Comparison of ENCODE assay signal across 8 mouse cellular contexts in genomic region chr7:141193348-141193856, GRCm38 (mm10). TPM values are rescaled to one million over a fixed set of nuclear protein-coding genes. Genes with fewer than 3 reads are reported as not detected.
DNase-seq lines count a peak whose midpoint lies in the region; ATAC-seq and TF ChIP-seq lines count a peak whose summit lies in the region.

No protein-coding gene starts in this region.

- peak overlapping the region; percentile 90 for H3K9ac ChIP-seq in embryonic facial prominence, embryonic 15.5 days
- peak overlapping the region; percentile 96 for H3K9ac ChIP-seq in hindbrain, embryonic 13.5 days
- H3K9ac ChIP-seq in limb, embryonic 12.5 days (replicated peaks), result peak overlapping the region; percentile 93

- peak; percentile 8 for ATAC-seq in embryonic facial prominence, embryonic 15.5 days (ENCODE audit: insufficient number of reproducible peaks, low FRiP score, low TSS enrichment, low read depth)
- peak; percentile 1 for ATAC-seq in hindbrain, embryonic 13.5 days (ENCODE audit: low FRiP score)
- ATAC-seq in limb, embryonic 12.5 days (ENCODE audit: insufficient number of reproducible peaks, insufficient read depth, low FRiP score, low TSS enrichment, low read depth), result peak; percentile 40

- DNase-seq in gastrocnemius, adult 2 months, result peak; percentile 70
- no peak for DNase-seq in gastrocnemius, adult 18-20 months (ENCODE audit: low spot score)
- DNase-seq in ES-CJ7 (ENCODE audit: low read depth, low spot score), result peak; percentile 51
- no peak for DNase-seq in midbrain, embryonic 10.5 days (ENCODE audit: low spot score)
- peak; percentile 69 for DNase-seq in testis, postnatal 14 days (ENCODE audit: low spot score)

- H3K4me3 ChIP-seq in gastrocnemius, adult 2 months, result peak overlapping the region; percentile 76
- H3K4me3 ChIP-seq in embryonic facial prominence, embryonic 15.5 days (replicated peaks), result peak overlapping the region; percentile 92
- H3K4me3 ChIP-seq in hindbrain, embryonic 13.5 days, result peak overlapping the region; percentile 91
- peak overlapping the region; percentile 92 for H3K4me3 ChIP-seq in limb, embryonic 12.5 days (replicated peaks)
- H3K4me3 ChIP-seq in midbrain, embryonic 10.5 days, result peak overlapping the region; percentile 87

- peaks cover 37% of the 10 kb centered on the region for H3K36me3 ChIP-seq in embryonic facial prominence, embryonic 15.5 days
- peaks cover 40% of the 10 kb centered on the region for H3K36me3 ChIP-seq in hindbrain, embryonic 13.5 days
- H3K36me3 ChIP-seq in limb, embryonic 12.5 days, result peaks cover 50% of the 10 kb centered on the region
- peaks cover 49% of the 10 kb centered on the region for H3K36me3 ChIP-seq in midbrain, embryonic 10.5 days

- H3K4me1 ChIP-seq in embryonic facial prominence, embryonic 15.5 days, result peaks cover 40% of the 10 kb centered on the region
- peaks cover 35% of the 10 kb centered on the region for H3K4me1 ChIP-seq in hindbrain, embryonic 13.5 days (replicated peaks)
- peaks cover 20% of the 10 kb centered on the region for H3K4me1 ChIP-seq in limb, embryonic 12.5 days (replicated peaks)
- peaks cover 42% of the 10 kb centered on the region for H3K4me1 ChIP-seq in midbrain, embryonic 10.5 days

- peak overlapping the region; percentile 95 for H3K4me2 ChIP-seq in embryonic facial prominence, embryonic 15.5 days (replicated peaks)
- H3K4me2 ChIP-seq in hindbrain, embryonic 13.5 days, result peak overlapping the region; percentile 97
- peak overlapping the region; percentile 94 for H3K4me2 ChIP-seq in limb, embryonic 12.5 days

- H3K27ac ChIP-seq in gastrocnemius, adult 2 months, result peak overlapping the region; percentile 96
- H3K27ac ChIP-seq in embryonic facial prominence, embryonic 15.5 days (replicated peaks), result peak overlapping the region; percentile 90
- peak overlapping the region; percentile 87 for H3K27ac ChIP-seq in hindbrain, embryonic 13.5 days
- peak overlapping the region; percentile 84 for H3K27ac ChIP-seq in limb, embryonic 12.5 days
- H3K27ac ChIP-seq in midbrain, embryonic 10.5 days (replicated peaks), result peak overlapping the region; percentile 94

- no peak for TF ChIP-seq CTCF in gastrocnemius, adult 2 months (IDR thresholded peaks at IDR 0.05)

- intact Hi-C loops in gastrocnemius, adult 2 months (cut with DNase I), result loop anchor here (5.0 kb wide), 1 partner anchor 101 kb away; no protein-coding TSS in a partner anchor

- H3K27me3 ChIP-seq in embryonic facial prominence, embryonic 15.5 days, result no peaks in the 10 kb centered on the region
- H3K27me3 ChIP-seq in hindbrain, embryonic 13.5 days, result no peaks in the 10 kb centered on the region
- H3K27me3 ChIP-seq in limb, embryonic 12.5 days, result no peaks in the 10 kb centered on the region
- no peaks in the 10 kb centered on the region for H3K27me3 ChIP-seq in midbrain, embryonic 10.5 days (ENCODE audit: low read depth, poor library complexity, severe bottlenecking)

- H3K9me3 ChIP-seq in embryonic facial prominence, embryonic 15.5 days (replicated peaks), result no peaks in the 10 kb centered on the region
- H3K9me3 ChIP-seq in hindbrain, embryonic 13.5 days, result no peaks in the 10 kb centered on the region
- H3K9me3 ChIP-seq in limb, embryonic 12.5 days, result no peaks in the 10 kb centered on the region
- H3K9me3 ChIP-seq in midbrain, embryonic 10.5 days (replicated peaks), result no peaks in the 10 kb centered on the region

- 1% methylated on average over 33 of the region's 43 CpGs for WGBS in embryonic facial prominence, embryonic 15.5 days
- WGBS in hindbrain, embryonic 13.5 days, result 0% methylated on average over 35 of the region's 43 CpGs
- WGBS in limb, embryonic 12.5 days, result under 1% methylated on average over 36 of the region's 43 CpGs
- whole genome bisulfite sequencing in midbrain, embryonic 10.5 days, result under 1% methylated on average over 43 of the region's 43 CpGs

RNA-seq across cellular contexts. Expression of gene Hras, which starts 0.4 kb away (rescaled TPM):
- 100 to 1,000 TPM; 117 to 119 TPM for total RNA-seq in gastrocnemius, adult 2 months (2021)
- 100 to 1,000 TPM; 109 to 117 TPM for total RNA-seq in gastrocnemius, adult 18-20 months (2021)
- polyA plus RNA-seq in embryonic facial prominence, embryonic 15.5 days (2015; fragmentation: Nextera tagmentation; extraction: Ambion mirVana), result 180 and 183 TPM in 2 replicates
- polyA plus RNA-seq in hindbrain, embryonic 13.5 days (2015; fragmentation: Nextera tagmentation; extraction: Ambion mirVana), result 109 and 118 TPM in 2 replicates
- 95.3 and 98.1 TPM in 2 replicates for polyA plus RNA-seq in limb, embryonic 12.5 days (2016; fragmentation: Nextera tagmentation; extraction: Ambion mirVana)
- polyA plus RNA-seq in midbrain, embryonic 10.5 days (2016; fragmentation: Nextera tagmentation; extraction: Ambion mirVana), result 84.2 and 87.5 TPM in 2 replicates

RNA-seq across cellular contexts. Expression of gene Lrrc56, which starts 0.6 kb away (rescaled TPM):
- total RNA-seq in gastrocnemius, adult 2 months (2021), result 1 to 10 TPM; 1.7 to 2.1 TPM
- total RNA-seq in gastrocnemius, adult 18-20 months (2021), result 1 to 10 TPM; 1.6 to 1.7 TPM
- polyA plus RNA-seq in embryonic facial prominence, embryonic 15.5 days (2015; fragmentation: Nextera tagmentation; extraction: Ambion mirVana), result 11.2 and 14.7 TPM in 2 replicates
- 10.3 and 11.2 TPM in 2 replicates for polyA plus RNA-seq in hindbrain, embryonic 13.5 days (2015; fragmentation: Nextera tagmentation; extraction: Ambion mirVana)
- polyA plus RNA-seq in limb, embryonic 12.5 days (2016; fragmentation: Nextera tagmentation; extraction: Ambion mirVana), result 17.0 and 19.0 TPM in 2 replicates
- 14.4 and 14.6 TPM in 2 replicates for polyA plus RNA-seq in midbrain, embryonic 10.5 days (2016; fragmentation: Nextera tagmentation; extraction: Ambion mirVana)

RNA-seq across cellular contexts. Expression of gene Lmntd2, which starts 20.5 kb away (rescaled TPM):
- not detected for total RNA-seq in gastrocnemius, adult 2 months (2021)
- total RNA-seq in gastrocnemius, adult 18-20 months (2021), result not detected
- polyA plus RNA-seq in embryonic facial prominence, embryonic 15.5 days (2015; fragmentation: Nextera tagmentation; extraction: Ambion mirVana), result 2.3 and 3.6 TPM in 2 replicates
- 1.2 and 1.8 TPM in 2 replicates for polyA plus RNA-seq in hindbrain, embryonic 13.5 days (2015; fragmentation: Nextera tagmentation; extraction: Ambion mirVana)
- 4.2 and 5.2 TPM in 2 replicates for polyA plus RNA-seq in limb, embryonic 12.5 days (2016; fragmentation: Nextera tagmentation; extraction: Ambion mirVana)
- polyA plus RNA-seq in midbrain, embryonic 10.5 days (2016; fragmentation: Nextera tagmentation; extraction: Ambion mirVana), result 3.8 and 5.1 TPM in 2 replicates

RNA-seq across cellular contexts. Expression of gene Rnh1, which starts 20.7 kb away (rescaled TPM):
- 10 to 100 TPM; 46.5 to 50.9 TPM for total RNA-seq in gastrocnemius, adult 2 months (2021)
- total RNA-seq in gastrocnemius, adult 18-20 months (2021), result 10 to 100 TPM; 49.3 to 52.9 TPM
- polyA plus RNA-seq in embryonic facial prominence, embryonic 15.5 days (2015; fragmentation: Nextera tagmentation; extraction: Ambion mirVana), result 210 and 216 TPM in 2 replicates
- polyA plus RNA-seq in hindbrain, embryonic 13.5 days (2015; fragmentation: Nextera tagmentation; extraction: Ambion mirVana), result 51.1 and 53.5 TPM in 2 replicates
- polyA plus RNA-seq in limb, embryonic 12.5 days (2016; fragmentation: Nextera tagmentation; extraction: Ambion mirVana), result 88.5 and 91.5 TPM in 2 replicates
- 64.5 and 66.6 TPM in 2 replicates for polyA plus RNA-seq in midbrain, embryonic 10.5 days (2016; fragmentation: Nextera tagmentation; extraction: Ambion mirVana)

RNA-seq across cellular contexts. Expression of gene Rassf7, which starts 22.3 kb away (rescaled TPM):
- total RNA-seq in gastrocnemius, adult 2 months (2021), result under 1 TPM in 1 of 2 experiments, not detected in 1; 0.28 TPM
- total RNA-seq in gastrocnemius, adult 18-20 months (2021), result under 1 TPM; 0.24 to 0.48 TPM
- polyA plus RNA-seq in embryonic facial prominence, embryonic 15.5 days (2015; fragmentation: Nextera tagmentation; extraction: Ambion mirVana), result 55.3 and 56.3 TPM in 2 replicates
- polyA plus RNA-seq in hindbrain, embryonic 13.5 days (2015; fragmentation: Nextera tagmentation; extraction: Ambion mirVana), result 27.4 and 32.9 TPM in 2 replicates
- polyA plus RNA-seq in limb, embryonic 12.5 days (2016; fragmentation: Nextera tagmentation; extraction: Ambion mirVana), result 39.1 and 43.7 TPM in 2 replicates
- polyA plus RNA-seq in midbrain, embryonic 10.5 days (2016; fragmentation: Nextera tagmentation; extraction: Ambion mirVana), result 55.6 and 57.2 TPM in 2 replicates

Comparison
In these comparisons a context has a peak if more than half of its experiments do, and no peak if none do; other contexts are left out.
1. DNase-seq: peak in gastrocnemius, adult 2 months (single experiment), ES-CJ7 (single experiment) and testis, postnatal 14 days (single experiment); none in gastrocnemius, adult 18-20 months (single experiment) and midbrain, embryonic 10.5 days (single experiment).
2. Peak in every context shown above with its lines, with median percentiles within 50 percentile points of each other: H3K27ac ChIP-seq, H3K4me3 ChIP-seq, ATAC-seq, H3K4me2 ChIP-seq and H3K9ac ChIP-seq.